Mouse (Mus musculus) bone marrow, adult 2 months (tissue): ENCODE data around the gene Rasal1.

ENCODE experiments used
- CTCF ChIP-seq: fragments of 200-500 bp; IDR thresholded peaks from 2 replicates; pipeline ENCODE4 v1.5.1; 2011; ENCODE audit warnings: low read length, control low read depth; ENCODE audit not compliant: control insufficient read depth, insufficient read depth
- POLR2A ChIP-seq: fragments of 200-500 bp; IDR thresholded peaks from 2 replicates; pipeline ENCODE4 v1.6.1; 2011; ENCODE audit warnings: low read depth, mild to moderate bottlenecking, control low read depth, low read length, borderline replicate concordance; ENCODE audit not compliant: control insufficient read depth

DNA sequence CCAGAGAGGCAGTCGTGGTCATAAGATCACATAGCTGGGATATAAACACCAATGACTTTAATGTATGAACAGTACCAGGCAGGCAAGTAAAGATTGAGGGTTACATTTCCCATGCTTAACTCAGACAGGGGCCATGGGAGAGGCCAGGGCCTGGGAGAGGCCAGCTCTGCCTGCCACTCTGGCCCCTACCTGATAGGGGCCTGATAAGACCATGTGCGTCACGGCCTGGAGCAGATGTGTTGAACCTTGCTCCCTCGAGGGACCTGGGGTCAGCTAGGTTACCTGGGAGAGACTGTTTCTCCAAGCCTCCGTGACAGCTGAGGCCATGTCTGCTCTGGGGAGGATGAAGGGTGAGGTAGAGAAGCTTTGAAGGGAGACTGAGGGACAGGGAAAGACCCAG, 2.6 kb downstream of the Rasal1 start:
- TF ChIP-seq POLR2A = no peak
- TF ChIP-seq CTCF = no peak
